Mouse (Mus musculus): ENCODE results near the gene Vdr. TPM values are rescaled to one million over a fixed set of nuclear protein-coding genes. Genes with fewer than 3 reads are reported as not detected.

Vdr gene
- polyA plus RNA-seq, 1 experiment from 2014 or later: 0.51 TPM

GRCm38 (mm10) chr15:97868985-97869384 is 41.4 kb downstream of the Vdr start:
- H3K27me3 ChIP-seq (ENCODE audit: insufficient read depth, poor library complexity, severe bottlenecking): no peaks in the 10 kb centered on the region
- H3K9me3 ChIP-seq: peaks cover 14% of the 10 kb centered on the region; the same call in 1 of the 2 replicates
- no peaks in the 10 kb centered on the region for H3K36me3 ChIP-seq
- no peak for DNase-seq (ENCODE audit: low spot score)
- peaks cover 7% of the 10 kb centered on the region; the same call in 1 of the 2 replicates for H3K4me1 ChIP-seq (replicated peaks)
- WGBS: 92% methylated on average over 6 of the region's 6 CpGs
- no peak overlapping the region for H3K27ac ChIP-seq
- no peak overlapping the region for H3K4me3 ChIP-seq

GRCm38 (mm10) chr15:97865988-97866387 is 44.4 kb downstream of the Vdr start:
- H3K27me3 ChIP-seq (ENCODE audit: insufficient read depth, poor library complexity, severe bottlenecking): no peaks in the 10 kb centered on the region
- H3K9me3 ChIP-seq: peaks cover 14% of the 10 kb centered on the region; the same call in 1 of the 2 replicates
- H3K27ac ChIP-seq: no peak overlapping the region
- H3K36me3 ChIP-seq: no peaks in the 10 kb centered on the region
- 0 out of 2 replicates have a peak, but pooled peaks cover 9% of the 10 kb centered on the region for H3K4me1 ChIP-seq (replicated peaks)
- WGBS: 91% methylated on average over 2 of the region's 2 CpGs
- H3K4me3 ChIP-seq: no peak overlapping the region
- DNase-seq (ENCODE audit: low spot score): no peak

- no peaks in the 10 kb centered on the region for H3K27me3 ChIP-seq (ENCODE audit: insufficient read depth, poor library complexity, severe bottlenecking)
- no peaks in the 10 kb centered on the region for H3K36me3 ChIP-seq
- no peak for DNase-seq (ENCODE audit: low spot score)
- WGBS: 63% methylated on average over 6 of the region's 6 CpGs
- H3K9me3 ChIP-seq: peaks cover 14% of the 10 kb centered on the region; the same call in 1 of the 2 replicates
- no peak overlapping the region for H3K4me3 ChIP-seq
- H3K27ac ChIP-seq: no peak overlapping the region
- H3K4me1 ChIP-seq (replicated peaks): 0 out of 2 replicates have a peak, but pooled peaks cover 7% of the 10 kb centered on the region
These were observed 45.3 kb downstream of the Vdr start for GRCm38 (mm10) chr15:97865175-97865574.

GRCm38 (mm10) chr15:97864361-97865045 is 45.9 kb downstream of the Vdr start:
- Histone ChIP-seq H3K4me1 (replicated peaks) (0 out of 2 replicates have a peak, but pooled peaks cover 7% of the 10 kb centered on the region), H3K4me3 (no peak overlapping the region), H3K27ac (no peak overlapping the region), H3K36me3 (no peaks in the 10 kb centered on the region), H3K27me3 (ENCODE audit: insufficient read depth, poor library complexity, severe bottlenecking) (no peaks in the 10 kb centered on the region), H3K9me3 (peaks cover 14% of the 10 kb centered on the region; the same call in 1 of the 2 replicates)
- WGBS: 70% methylated on average over 8 of the region's 8 CpGs
- DNase-seq (ENCODE audit: low spot score): no peak

- no peak for DNase-seq (ENCODE audit: low spot score)
- peaks cover 14% of the 10 kb centered on the region; the same call in 1 of the 2 replicates for H3K9me3 ChIP-seq
- H3K4me3 ChIP-seq: no peak overlapping the region
- WGBS: 83% methylated on average over 18 of the region's 18 CpGs
- H3K36me3 ChIP-seq: no peaks in the 10 kb centered on the region
- H3K27me3 ChIP-seq (ENCODE audit: insufficient read depth, poor library complexity, severe bottlenecking): no peaks in the 10 kb centered on the region
- H3K27ac ChIP-seq: no peak overlapping the region
- H3K4me1 ChIP-seq (replicated peaks): 0 out of 2 replicates have a peak, but pooled peaks cover 7% of the 10 kb centered on the region
These were observed 46.9 kb downstream of the Vdr start for GRCm38 (mm10) chr15:97863494-97863881.

- no peaks in the 10 kb centered on the region for H3K36me3 ChIP-seq
- no peak overlapping the region for H3K4me3 ChIP-seq
- H3K27me3 ChIP-seq (ENCODE audit: insufficient read depth, poor library complexity, severe bottlenecking): no peaks in the 10 kb centered on the region
- WGBS: 63% methylated on average over 14 of the region's 14 CpGs
- no peak overlapping the region for H3K27ac ChIP-seq
- no peak for DNase-seq (ENCODE audit: low spot score)
- H3K4me1 ChIP-seq (replicated peaks): 0 out of 2 replicates have a peak, but pooled peaks cover 7% of the 10 kb centered on the region
- peaks cover 14% of the 10 kb centered on the region; the same call in 1 of the 2 replicates for H3K9me3 ChIP-seq
These were observed 47.4 kb downstream of the Vdr start for GRCm38 (mm10) chr15:97862881-97863493.

GRCm38 (mm10) chr15:97860353-97860752 is 50.1 kb downstream of the Vdr start:
- WGBS: 81% methylated on average over 3 of the region's 3 CpGs

GRCm38 (mm10) chr15:97858431-97858830 is 52.0 kb downstream of the Vdr start:
- Histone ChIP-seq H3K36me3 (no peaks in the 10 kb centered on the region), H3K9me3 (no peaks in the 10 kb centered on the region), H3K4me3 (no peak overlapping the region), H3K27me3 (ENCODE audit: insufficient read depth, poor library complexity, severe bottlenecking) (no peaks in the 10 kb centered on the region), H3K4me1 (replicated peaks) (0 out of 2 replicates have a peak, but pooled peaks cover 5% of the 10 kb centered on the region), H3K27ac (no peak overlapping the region)
- no peak for DNase-seq (ENCODE audit: low spot score)
- WGBS: 84% methylated on average over 4 of the region's 4 CpGs

More at GRCm38 (mm10) chr15:97860353-97860752, 50.1 kb downstream of the Vdr start:
- no peak overlapping the region for H3K27ac ChIP-seq
- no peaks in the 10 kb centered on the region for H3K36me3 ChIP-seq
- H3K4me1 ChIP-seq (replicated peaks): 0 out of 2 replicates have a peak, but pooled peaks cover 7% of the 10 kb centered on the region
- H3K27me3 ChIP-seq (ENCODE audit: insufficient read depth, poor library complexity, severe bottlenecking): no peaks in the 10 kb centered on the region
- no peak for DNase-seq (ENCODE audit: low spot score)
- H3K4me3 ChIP-seq: no peak overlapping the region
- H3K9me3 ChIP-seq: no peaks in the 10 kb centered on the region

- H3K4me1 ChIP-seq (replicated peaks): no peaks in the 10 kb centered on the region
- H3K27ac ChIP-seq: no peak overlapping the region
- H3K9me3 ChIP-seq: no peaks in the 10 kb centered on the region
- no peak overlapping the region for H3K4me3 ChIP-seq
- H3K36me3 ChIP-seq: no peaks in the 10 kb centered on the region
- DNase-seq (ENCODE audit: low spot score): no peak
- no peaks in the 10 kb centered on the region for H3K27me3 ChIP-seq (ENCODE audit: insufficient read depth, poor library complexity, severe bottlenecking)
- 70% methylated on average over 6 of the region's 6 CpGs for WGBS
These were observed 55.9 kb downstream of the Vdr start for GRCm38 (mm10) chr15:97854551-97854950.

- no peak overlapping the region for H3K4me3 ChIP-seq
- WGBS: 50% methylated on average over 8 of the region's 8 CpGs
- H3K9me3 ChIP-seq: no peaks in the 10 kb centered on the region
- peaks cover 4% of the 10 kb centered on the region; the same call in 1 of the 2 replicates for H3K4me1 ChIP-seq (replicated peaks)
- no peak overlapping the region for H3K27ac ChIP-seq
- no peak for DNase-seq (ENCODE audit: low spot score)
- no peaks in the 10 kb centered on the region for H3K36me3 ChIP-seq
- H3K27me3 ChIP-seq (ENCODE audit: insufficient read depth, poor library complexity, severe bottlenecking): no peaks in the 10 kb centered on the region
These were observed 56.4 kb downstream of the Vdr start for GRCm38 (mm10) chr15:97854059-97854458.

- H3K27ac ChIP-seq: no peak overlapping the region
- H3K9me3 ChIP-seq: no peaks in the 10 kb centered on the region
- H3K36me3 ChIP-seq: no peaks in the 10 kb centered on the region
- H3K4me1 ChIP-seq (replicated peaks): peaks cover 4% of the 10 kb centered on the region; the same call in 1 of the 2 replicates
- H3K27me3 ChIP-seq (ENCODE audit: insufficient read depth, poor library complexity, severe bottlenecking): peaks cover 5% of the 10 kb centered on the region; the same call in 1 of the 2 replicates
- no peak overlapping the region for H3K4me3 ChIP-seq
- no peak for DNase-seq (ENCODE audit: low spot score)
- WGBS: 94% methylated on average over 3 of the region's 3 CpGs
These were observed 58.1 kb downstream of the Vdr start for GRCm38 (mm10) chr15:97852291-97852690.

GRCm38 (mm10) chr15:97851011-97851410 is 59.4 kb downstream of the Vdr start:
- Histone ChIP-seq H3K4me1 (replicated peaks) (peaks cover 4% of the 10 kb centered on the region; the same call in 1 of the 2 replicates), H3K4me3 (no peak overlapping the region), H3K27me3 (ENCODE audit: insufficient read depth, poor library complexity, severe bottlenecking) (peaks cover 5% of the 10 kb centered on the region; the same call in 1 of the 2 replicates), H3K36me3 (no peaks in the 10 kb centered on the region), H3K27ac (no peak overlapping the region), H3K9me3 (no peaks in the 10 kb centered on the region)
- 89% methylated on average over 5 of the region's 5 CpGs for WGBS
- DNase-seq (ENCODE audit: low spot score): no peak

- Histone ChIP-seq H3K9me3 (no peaks in the 10 kb centered on the region), H3K4me3 (no peak overlapping the region), H3K27ac (no peak overlapping the region), H3K27me3 (ENCODE audit: insufficient read depth, poor library complexity, severe bottlenecking) (peaks cover 5% of the 10 kb centered on the region; the same call in 1 of the 2 replicates), H3K36me3 (no peaks in the 10 kb centered on the region), H3K4me1 (replicated peaks) (peaks cover 4% of the 10 kb centered on the region; the same call in 1 of the 2 replicates)
- peak; percentile 28 for DNase-seq (ENCODE audit: low spot score)
- WGBS: 16% methylated on average over 2 of the region's 2 CpGs
These were observed 60.0 kb downstream of the Vdr start for GRCm38 (mm10) chr15:97850441-97850840.

Measured in hindbrain, embryonic 10.5 days (tissue).